Mouse (Mus musculus) lung, adult 2 months (tissue): ENCODE results near the gene Gm42669.

ENCODE experiments used
- CTCF ChIP-seq: fragments of 200-500 bp; IDR thresholded peaks from 2 replicates; pipeline ENCODE4 v1.5.1; 2011; ENCODE audit warnings: mild to moderate bottlenecking, low read length, control low read depth; ENCODE audit not compliant: insufficient read depth
- POLR2A ChIP-seq: fragments of 200-500 bp; IDR thresholded peaks from 2 replicates; pipeline ENCODE4 v1.6.1; 2011; ENCODE audit warnings: low read depth, mild to moderate bottlenecking, control low read depth, low read length, borderline replicate concordance; ENCODE audit errors: extremely low read depth

DNA sequence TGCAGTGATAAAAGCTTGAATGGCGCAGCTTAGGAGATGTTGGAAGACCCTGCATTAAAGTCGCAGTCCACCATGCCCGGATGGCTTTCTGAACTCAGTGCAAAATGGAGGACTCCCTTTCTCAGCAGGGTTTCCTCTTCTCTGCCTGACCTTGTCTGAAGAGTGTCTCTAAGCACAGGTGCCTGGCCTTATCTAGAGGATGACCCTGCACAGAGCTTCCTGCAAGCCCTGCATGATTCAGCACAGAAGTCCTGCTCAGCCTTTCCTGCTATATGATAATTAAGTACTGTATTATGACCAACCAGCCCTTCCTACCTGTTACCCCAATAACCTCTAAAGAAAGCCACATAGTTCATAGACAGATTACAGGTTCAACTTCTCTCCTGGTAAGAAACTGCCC, 8.0 kb downstream of the Gm42669 start:
- TF ChIP-seq CTCF (no peak), POLR2A (no peak)
